Mouse (Mus musculus) kidney, adult 2 months (tissue): ENCODE data around the gene Clca4b.

Experiments
- CTCF ChIP-seq: fragments of 200-500 bp; conservative IDR thresholded peaks from 2 replicates; pipeline ENCODE4 v1.5.1; 2011; ENCODE audit warnings: low read depth, mild to moderate bottlenecking, control low read depth, low read length, moderate library complexity, mixed read lengths; ENCODE audit not compliant: insufficient read depth, insufficient read length
- POLR2A ChIP-seq: fragments of 200-500 bp; IDR thresholded peaks from one replicate; pipeline ENCODE4 v1.6.1; 2011; ENCODE audit warnings: low read depth, low read length, control low read depth

DNA sequence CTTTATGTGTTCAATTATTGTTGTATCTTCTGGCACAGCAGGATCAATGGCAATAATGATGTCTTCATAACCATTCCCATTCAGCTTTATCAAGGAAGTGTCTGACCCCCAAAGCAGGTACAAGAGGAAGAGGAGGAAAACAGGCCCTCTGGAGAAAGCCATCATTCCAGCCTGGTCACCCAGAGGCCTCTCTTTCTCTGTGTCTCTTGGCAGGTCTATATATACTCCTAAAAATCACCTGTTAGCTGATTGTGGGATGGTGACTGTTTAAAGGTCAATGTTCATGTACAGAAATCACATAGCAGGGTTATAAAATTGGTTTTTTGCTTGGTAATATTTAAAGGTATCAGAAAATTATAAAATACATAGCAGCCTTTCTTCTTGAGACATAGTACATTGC lies at the start of gene Clca4b:
- no peak for TF ChIP-seq POLR2A
- TF ChIP-seq CTCF, result no peak
